Mouse (Mus musculus) naive thymus-derived CD4-positive, alpha-beta T cell, adult 2 months (primary cell): ENCODE data around the gene Sergef.

ENCODE experiments used
- DNase-seq: peaks from one replicate; pipeline ENCODE4 v3.0.0-alpha.2; 2011; ENCODE audit warnings: low read depth

The Sergef gene

DNA sequence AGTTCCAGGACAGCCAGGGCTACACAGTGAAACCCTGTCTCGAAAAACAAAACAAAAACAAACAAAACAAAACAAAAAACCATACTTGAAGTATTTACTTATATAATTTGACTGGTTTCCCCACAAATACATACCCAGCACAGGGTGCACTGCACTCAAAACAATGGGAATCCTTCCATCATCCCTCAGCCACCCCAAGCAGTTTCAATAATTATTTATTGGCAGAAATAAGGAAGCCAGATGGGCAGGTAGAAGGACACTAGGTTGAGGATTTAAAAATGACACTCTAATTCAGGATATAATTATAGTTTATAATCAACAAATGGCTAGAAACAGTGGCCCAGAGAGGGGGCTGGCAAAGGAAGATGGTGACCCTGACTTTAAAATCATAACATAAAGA lies 99.0 kb downstream of the Sergef start:
- DNase-seq = no peak

DNA sequence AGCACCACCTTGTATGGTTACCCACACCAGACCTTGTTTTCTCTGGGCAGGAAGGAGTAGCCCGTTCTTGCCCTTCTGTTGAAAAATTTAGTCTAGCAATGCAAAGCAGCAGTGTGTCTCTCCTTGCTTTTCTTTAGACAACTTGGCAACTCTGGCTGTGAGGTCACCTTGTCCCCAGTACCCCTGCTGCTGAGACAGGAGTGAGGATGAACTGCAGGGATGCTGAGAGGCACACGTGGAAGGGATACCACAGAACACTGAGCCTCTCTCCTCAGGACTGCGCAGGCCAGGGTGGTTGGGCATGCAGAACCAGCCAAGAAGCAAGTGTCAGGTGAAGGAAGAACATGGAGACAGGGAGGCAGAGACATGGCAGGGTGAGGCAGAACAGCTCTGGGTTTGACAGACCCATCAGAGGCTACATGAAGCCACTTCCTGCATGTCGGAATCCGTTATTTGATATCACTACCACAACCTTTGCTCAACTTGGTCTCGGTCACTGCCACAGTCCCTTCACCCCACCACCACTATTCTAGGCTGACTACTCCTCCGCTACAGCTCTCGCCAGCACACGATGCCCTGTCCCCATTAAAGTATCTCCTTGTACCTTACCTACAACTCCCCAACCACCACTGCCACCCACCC lies 103.0 kb downstream of the Sergef start:
- no peak for DNase-seq

DNA sequence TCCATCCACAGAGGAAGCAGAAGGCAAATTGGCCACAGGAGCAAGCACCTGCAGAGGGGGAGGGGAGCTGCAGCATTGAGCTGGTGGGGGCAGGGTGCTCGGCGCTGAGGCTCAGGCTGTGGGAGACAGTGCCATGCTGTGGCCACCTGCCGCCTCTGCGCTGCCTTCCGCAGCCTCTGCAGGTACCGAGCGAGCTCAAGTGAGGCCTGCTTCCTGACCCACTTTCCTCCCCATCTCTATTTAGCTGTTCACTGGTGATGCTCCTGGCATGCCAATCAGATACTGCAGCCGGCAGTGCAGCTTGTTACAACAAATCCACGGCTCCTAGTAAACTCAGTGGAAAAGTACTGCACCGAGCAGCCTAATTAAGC lies 104.2 kb downstream of the Sergef start:
- no peak for DNase-seq

DNA sequence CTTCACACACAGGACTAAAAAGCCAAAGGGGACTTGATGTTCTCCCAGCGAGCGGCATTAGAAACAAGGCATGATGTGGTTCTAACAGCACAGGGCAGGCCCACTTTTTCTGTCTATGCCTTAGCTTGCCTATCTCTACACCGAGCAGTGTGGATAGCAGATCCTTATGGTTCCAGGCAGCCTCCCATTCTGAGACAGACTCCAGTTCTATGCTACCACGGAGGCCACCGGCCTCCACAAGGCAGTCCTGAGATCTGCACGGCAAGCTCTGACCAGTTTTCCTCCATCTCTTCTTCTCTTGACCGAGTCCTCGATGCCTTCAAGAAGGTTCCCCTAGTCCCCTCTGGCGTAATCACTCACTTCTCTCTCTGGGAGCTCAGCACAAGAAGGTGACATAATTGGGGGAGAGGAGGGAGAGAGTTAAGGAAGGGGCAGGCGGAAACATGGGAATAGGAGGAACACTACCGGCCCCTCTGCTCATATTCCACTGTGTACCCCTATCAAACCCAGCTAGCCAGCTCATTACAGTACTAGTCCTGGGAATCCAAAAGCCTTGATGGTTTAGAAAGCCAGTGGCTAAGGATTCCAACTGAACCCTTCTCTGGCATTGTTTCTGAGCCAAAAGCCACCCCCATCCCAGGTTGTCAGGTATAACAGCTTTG lies 104.7 kb downstream of the Sergef start:
- DNase-seq = no peak

DNA sequence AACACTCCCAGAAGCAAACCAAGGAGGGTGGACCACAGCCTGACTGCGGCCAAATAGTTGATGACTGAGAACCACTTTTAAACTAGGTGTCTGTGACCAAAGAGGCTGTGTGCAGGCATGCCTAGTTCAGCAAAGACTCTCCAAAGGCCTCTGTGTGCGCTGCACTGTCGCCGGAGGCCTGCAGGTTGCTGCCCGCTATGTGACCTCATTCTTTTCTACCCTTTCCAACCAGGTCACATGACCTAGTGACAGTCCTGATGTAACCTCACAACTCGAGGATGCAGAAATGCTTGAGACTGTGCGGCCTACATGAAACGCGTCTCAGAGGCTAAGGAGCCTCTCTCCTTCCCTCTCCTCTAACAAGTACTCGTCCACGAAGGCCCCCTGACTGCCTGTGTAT lies 106.1 kb downstream of the Sergef start:
- DNase-seq = no peak

DNA sequence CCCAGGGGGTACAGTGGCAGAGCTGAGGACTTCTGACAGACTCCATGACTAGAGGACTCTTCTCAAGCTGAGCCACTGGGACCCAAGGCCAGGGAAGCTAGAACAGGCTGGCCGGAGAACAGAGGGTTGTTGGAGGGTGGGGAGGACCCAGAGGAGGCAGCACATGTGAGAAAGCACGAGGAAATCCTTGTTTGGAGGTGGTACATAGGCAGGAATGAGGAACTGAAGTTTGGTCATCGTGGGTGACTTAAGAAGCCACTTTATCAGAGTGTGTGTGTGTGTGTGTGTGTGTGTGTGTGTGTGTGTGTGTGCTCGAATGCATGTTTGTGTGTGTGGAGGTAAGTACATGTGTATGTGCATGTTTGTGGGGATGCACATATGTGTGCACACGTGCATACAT lies 108.3 kb downstream of the Sergef start:
- no peak for DNase-seq

DNA sequence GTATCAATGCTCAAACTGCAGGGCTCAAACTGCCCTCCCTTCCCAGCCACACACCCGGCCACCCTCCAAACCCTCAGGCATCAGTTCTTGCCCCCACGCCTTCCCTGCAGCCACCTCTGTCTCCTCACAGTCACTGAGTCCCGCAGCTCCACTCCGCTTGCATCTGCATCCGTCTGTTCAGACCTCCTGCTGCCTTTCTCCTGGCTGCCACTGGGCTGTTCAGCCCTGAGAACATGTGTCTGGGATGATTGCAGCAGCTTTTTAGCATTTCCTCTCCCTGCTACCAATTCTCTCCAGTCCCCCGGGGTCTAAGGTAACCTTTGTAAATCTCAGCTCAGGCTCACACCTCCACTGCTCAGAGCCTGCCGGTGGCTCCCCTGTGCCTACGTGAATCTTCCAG lies 109.7 kb downstream of the Sergef start:
- no peak for DNase-seq

DNA sequence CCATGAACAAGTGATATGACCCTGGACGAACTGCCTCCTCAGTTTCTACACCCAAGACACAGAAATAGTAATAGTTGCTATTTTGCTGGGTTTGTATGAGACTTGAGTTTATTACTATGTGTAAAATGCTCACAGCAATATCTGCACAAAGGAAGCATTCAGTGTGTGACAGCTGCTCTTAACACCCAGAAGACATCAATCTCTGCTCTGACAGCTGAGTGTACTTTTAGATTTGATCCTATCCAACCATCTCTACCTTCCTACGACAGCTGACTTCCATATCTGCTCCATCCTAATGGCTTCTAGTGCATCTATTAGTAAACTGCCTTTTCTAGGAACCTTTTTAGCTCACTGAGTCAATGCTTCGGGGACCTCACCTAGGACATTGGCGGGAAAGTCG lies 110.3 kb downstream of the Sergef start:
- no peak for DNase-seq

DNA sequence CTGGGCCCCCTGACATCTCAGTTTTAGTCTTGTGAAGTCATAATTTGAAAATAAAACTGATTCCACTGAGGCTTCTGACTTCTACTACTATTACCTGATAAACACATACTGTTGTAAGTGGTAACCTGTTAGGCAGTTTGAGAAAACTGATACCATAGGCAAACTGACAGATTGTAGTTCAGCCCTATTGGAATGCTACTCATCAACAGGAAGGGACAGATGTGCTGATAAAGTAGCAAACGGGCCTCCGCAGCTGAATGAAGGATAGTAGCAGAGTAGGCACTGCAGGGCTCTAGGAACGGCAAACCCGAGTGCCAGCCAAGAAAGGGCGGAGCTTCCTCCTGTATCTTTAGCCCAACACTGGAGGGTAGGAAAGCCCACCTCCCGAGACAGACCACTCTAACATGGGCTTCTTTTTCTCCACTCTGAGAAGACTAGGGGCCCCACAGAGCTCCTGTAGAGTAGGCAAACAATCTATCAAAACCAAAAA lies 112.9 kb downstream of the Sergef start:
- no peak for DNase-seq

DNA sequence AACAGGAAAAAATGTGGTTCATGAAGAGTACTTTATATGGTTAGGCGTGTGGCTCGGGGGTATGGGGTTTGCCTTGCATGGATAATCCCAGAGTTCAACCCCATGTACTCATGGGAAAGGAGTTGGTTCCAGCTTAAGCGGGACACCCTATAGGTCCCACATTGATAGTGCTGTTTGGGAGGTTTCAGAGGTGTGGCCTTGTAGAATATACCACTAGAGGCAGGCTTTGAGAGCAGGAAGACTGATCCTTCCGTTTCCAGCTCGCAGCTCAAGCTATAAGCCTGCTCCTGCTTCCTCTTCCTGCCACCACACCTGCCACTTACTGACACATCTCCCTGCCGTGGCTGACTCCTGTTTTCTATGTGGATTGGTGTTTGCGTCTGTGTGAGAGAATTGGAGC lies 116.4 kb downstream of the Sergef start:
- no peak for DNase-seq

DNA sequence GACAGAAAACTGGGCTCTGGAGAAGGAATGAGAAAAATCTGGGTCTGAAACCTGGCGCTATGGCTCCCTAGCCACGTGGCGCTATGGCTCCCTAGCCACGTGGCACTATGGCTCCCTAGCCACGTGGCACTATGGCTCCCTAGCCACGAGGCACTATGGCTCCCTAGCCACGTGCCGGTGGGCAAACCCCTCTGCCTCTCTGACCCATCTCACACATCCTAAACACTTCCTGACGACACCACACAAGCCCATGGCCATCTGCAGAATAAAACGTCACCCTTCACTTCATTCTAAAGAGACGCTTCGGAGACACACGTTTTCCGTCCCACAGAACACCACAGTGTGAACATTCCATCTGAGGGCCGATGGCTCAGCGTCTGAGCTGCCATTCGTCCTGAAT lies 117.8 kb downstream of the Sergef start:
- no peak for DNase-seq

DNA sequence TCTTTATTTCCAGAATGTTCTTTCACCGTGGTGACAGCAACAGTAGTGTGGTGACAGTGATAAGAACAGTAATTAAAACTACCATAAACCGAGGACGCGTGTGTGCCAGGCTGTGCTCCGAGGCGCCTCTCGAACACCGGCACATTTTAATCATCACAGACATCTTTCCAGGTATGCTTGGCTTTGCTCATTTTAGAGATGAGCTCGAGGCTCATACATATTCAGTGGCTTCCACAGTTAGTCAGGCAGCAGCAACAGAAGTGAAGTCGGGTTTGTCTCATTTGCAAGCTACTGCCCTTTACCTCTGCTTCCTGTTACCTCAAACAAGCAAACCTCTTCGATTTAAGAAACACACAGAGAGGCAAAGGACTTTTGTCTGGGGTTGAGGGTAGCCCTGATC lies 120.5 kb downstream of the Sergef start:
- no peak for DNase-seq

DNA sequence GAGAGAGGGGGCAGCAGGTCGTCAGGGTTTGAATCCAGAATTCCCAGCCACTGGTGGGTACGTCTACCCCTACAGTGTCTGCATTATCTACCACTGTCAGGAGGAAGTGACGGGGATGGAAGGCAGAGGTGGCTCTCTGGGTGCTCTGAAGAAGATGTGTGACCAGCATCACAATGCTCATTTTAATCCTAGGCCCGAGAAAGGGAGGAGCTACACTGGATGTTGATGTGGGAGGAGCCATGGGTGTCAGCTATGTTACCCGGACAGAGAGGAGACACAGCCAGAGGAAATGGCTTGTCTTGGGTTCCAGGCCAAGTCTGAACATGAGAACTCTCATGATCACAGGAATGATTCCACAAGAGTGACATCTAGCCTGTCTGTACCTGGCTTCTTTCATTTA lies 122.4 kb downstream of the Sergef start:
- no peak for DNase-seq

DNA sequence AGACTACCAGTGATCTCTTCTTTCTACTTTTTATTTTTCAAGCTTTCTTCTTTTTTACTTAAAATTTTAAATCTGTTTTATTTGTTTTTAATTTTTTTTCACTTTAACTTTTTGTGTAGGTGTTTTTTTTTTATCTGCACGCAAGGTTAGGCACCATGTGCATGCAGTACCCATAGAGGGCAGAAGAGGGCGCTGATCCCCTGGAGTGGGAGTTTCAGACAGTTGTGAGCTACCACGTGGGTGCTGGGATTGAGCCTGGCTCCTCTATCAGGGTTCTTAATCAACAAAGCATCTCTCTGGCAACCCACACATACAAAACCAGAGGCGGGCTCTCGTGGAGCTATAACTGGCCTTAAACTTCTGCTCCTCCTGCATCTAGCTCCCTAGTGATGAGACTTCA lies 123.6 kb downstream of the Sergef start:
- no peak for DNase-seq

DNA sequence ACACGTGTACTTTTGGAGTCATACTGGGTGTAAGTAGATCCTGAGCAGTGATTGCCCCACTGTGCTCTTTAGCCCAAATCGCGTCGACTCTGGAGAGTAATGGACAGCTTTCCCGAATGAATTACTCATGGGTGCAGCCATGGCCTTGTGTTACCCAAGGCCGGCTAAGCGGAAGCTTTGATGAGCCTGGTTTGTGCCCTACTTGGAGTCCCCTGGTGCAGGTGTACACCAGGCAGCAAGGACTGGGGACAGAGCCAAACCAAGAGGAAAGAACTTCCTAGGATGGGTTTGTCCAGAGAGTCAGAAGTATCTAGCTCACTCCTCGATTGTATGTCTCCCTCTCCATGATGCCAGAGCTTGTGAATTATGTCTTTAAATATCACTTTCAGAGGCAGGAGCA lies 124.6 kb downstream of the Sergef start:
- DNase-seq = no peak

DNA sequence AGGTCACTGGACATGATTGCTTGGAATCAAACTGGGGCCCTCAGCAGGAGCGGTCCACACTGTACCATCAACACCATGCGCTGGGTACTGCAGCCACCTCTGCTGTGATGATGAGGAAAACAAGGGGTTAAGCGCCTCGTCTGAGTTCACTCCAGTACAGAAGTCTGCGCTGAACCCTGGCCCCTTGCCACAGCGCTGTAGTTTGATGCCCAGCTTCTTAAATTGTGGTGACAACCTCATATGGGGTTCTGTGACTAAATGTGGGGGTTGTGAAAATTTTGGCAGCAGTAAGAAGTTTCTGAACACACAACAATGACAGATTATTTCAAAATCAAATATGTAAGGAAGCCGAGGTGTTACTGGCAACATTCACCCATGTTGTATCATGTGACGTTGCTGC lies 126.0 kb downstream of the Sergef start:
- no peak for DNase-seq

DNA sequence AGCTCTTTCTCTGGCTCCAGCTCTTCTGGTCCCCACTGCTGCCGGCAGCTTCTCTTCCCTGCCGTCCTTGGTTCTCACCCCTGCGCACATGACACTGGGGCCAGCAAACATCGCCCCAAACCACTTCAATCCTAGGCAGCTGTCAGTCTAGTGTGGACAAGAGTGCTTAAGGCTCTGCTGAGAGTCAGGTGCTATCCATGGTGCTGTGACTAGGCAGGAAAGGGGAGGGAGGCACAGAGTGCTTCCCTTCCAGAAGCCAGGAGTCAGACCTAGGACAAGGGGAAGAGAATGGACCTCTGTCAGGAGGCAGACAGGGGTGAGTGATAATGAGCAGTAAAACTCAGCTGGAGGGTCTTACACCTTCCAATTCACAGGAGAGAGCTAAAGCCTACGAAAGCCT lies 126.8 kb downstream of the Sergef start:
- no peak for DNase-seq

DNA sequence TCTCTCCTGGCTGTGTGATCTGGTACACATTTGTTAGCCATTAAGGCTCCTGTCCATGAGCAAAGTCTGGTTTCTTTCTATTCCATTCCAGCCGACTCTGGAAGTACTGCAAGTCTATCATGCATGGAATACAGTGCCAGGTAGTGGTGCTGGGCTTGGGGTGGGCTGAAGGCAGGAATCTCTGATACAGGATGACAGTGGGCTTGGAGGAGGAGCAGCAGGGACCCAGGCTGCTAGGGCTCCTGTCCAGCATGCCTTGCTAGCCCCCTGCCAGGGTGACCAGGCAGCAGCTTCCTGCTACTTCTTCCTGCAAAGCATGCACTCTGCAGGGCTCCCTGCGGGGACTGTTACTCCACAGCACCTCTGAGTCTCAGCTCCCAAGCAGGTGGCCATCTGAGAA lies 128.8 kb downstream of the Sergef start:
- DNase-seq = no peak

DNA sequence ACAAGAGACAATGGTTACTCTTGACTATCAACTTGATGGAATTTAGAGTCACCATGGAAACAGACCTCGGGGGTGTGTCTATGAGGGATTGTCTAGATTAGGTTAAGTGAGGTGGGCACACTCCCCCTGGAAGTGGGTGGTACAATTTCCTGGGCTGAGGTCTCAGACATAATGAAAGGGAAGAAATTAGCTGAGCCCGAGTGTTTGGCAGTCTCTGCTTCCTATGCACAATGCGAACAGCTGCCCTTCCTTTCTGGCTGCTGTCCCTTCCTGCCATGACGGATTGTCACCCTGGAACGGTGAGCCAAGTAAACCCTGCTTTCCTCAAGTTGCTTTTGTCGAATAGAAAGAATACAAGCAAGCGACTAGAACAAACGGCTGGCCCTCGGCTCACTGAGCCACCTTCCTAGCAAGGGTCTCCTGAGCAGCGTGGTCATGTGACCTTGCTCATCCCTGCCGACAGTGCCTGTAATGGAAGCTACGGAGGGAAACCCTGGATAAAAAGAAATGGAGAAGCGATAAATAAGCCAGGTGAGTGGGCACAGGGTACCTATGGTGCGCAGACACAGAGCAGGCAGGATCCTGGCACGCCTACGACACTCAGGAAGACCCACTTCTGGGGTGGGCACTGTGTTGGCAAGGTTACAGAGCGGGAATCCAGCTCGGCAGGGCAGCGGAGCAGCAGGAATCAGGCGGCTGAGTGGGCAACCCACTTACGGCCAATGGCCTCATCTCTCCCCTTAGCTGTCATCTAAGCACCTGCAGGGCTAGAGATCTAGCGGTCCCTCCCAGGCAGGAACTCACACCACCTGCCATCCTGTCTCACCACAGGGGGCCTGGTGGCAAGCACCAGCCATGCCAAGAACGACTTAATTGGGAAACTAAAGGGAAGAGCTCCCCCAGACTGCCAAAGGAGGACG lies 130.0 kb downstream of the Sergef start:
- DNase-seq = no peak

DNA sequence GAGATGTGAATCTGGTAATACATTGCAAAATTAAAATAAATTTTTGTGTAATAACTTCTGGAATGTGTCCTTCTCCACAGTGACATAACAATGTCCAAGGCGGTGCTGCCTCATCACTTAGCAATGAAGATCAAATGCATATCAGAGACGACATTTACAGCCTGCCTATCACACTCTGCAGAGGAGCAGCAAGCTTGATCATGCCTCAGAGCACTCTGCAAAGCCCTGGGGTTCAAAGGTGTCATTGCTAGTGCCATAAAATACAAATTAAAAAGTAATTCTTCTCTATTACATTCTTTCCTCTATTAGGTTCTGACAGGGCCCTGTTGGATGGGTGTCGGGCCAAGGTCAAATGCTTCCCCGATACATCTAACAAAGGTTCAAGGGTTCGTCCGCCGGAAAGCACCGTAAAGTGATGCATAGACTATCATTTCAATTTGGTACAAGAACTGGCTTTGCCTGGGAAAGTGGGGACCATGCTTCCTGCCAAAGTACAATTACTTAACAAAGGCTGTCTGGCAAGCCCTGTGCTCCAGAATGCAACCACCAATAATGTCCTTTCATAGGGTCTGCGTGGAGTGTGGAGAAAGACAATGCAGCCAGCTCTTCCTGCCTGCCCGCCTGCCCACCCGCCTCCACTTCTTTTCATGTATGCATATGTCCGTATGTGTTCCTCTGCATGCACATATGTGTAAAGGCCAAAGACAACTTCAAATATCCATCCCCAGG lies 130.9 kb downstream of the Sergef start:
- DNase-seq = no peak

DNA sequence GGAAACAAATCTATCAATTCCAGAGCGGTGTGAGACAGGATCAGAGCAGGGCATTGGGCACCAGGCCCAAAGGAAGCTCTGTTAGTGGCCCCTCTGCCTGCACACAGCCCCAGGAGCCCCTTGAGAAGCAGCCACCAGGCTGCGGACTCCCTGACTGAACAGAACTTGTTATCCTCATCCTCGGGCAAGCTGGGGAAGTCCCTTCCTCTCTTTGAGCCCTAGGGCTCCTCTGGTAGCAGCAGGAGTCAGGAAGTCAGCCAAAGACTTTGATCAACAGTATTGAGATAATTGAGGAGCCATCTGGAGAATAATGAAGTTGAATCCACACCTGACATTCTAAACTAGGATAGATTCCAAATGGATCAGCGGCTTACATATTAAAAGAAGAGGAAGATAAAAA lies 135.4 kb downstream of the Sergef start:
- no peak for DNase-seq

DNA sequence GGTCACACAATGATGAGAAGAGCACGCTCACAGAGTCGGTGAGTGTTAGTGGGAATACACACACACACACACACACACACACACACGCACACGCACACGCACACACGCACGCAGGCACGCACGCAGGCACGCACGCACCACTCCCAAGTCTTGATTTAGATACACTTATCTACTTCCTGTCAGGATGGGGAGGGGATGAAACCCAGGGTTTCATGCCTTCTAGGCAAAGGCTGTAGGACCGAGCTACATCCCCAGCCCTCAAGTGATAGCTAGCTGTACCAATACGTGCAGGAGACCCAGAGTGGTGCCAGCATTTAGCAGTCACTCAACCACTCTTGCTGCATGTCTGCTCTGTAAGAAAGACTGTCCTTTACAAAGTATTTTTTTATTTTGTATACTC lies 137.0 kb downstream of the Sergef start:
- DNase-seq = no peak
